Mouse (Mus musculus) adipocyte (in vitro differentiated cells): ENCODE measurements around the gene Wbp1l.

Source experiments
- DNase-seq: peaks from one replicate; pipeline ENCODE4 v3.0.0-alpha.2; 2016; ENCODE audit warnings: low spot score

Wbp1l gene

DNA sequence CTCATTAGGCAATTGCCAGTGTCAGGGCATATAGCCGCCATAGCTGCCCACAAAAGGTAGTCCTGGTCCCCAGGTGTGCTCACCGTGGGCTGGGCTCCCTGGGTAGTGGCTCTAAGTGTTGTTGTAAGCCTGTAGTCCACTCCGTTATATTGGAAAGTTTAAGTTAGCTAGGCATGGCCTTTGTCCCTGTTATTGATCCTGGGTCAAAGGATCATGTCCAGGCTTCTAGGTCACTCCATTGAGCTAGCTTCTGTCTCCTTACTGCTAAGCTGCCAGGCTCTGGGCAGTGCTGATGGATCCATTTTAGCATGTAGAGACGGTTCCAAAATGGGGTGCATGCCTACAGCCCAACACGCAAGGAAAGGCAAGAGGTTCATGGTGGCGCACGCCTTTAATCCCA lies 59.5 kb downstream of the Wbp1l start:
- no peak for DNase-seq

DNA sequence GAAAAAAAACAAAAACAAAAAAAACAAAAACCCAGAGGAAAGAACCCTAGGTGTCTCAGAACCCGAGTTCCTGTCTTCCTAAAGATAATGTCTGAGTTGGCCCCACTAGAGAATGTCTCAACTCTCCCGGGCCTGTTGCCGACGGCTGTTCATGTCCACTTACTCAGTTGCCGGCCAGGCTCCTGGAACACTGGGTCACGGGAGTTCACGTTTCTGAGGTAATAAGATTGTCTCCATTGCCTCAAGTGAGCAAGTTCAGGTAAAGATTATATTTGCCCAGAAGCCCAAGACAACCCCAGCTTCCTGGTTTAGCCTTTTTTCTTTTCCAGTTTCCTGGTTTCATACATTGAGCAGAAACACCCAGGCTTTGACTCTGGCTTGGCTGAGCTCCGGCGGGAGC lies 60.0 kb downstream of the Wbp1l start:
- DNase-seq = peak; percentile 44

DNA sequence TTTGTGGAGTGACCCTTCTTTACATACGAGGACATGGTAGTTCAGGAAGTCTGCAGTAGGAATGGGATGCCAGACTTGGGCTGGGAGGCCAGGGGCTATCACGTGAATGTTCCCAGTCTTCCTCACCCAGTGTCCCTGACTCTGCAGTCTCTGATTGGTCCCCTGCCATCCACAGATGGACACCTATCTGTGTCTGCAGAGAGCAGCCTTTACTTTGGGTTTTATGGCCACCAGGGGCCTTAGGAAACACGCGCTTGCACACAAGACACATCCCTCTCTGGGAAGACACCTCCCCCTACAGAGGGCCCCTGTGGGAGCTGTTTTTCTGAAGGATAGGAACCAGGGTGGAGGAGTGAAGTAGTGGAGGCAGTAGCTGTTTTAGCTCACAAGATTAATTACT lies 62.6 kb downstream of the Wbp1l start:
- DNase-seq = no peak

DNA sequence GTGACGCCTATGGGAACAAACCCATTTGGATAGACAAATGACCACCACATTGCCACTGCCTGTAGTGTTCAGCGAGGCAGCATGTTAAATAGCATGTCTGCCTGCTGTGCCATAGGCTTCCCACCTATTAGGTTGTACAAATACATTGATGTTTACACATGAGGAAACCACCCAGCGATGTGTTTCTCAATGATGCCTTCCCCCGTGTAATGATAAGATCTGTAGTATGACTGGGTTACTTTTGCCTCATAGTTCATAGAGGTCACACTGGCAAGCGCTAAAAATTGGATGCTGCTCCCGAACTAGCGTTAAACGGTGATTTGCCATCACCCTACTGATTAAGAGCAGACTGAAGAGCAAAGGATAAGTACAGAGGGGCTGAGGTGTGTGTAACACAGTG lies 63.3 kb downstream of the Wbp1l start:
- no peak for DNase-seq

DNA sequence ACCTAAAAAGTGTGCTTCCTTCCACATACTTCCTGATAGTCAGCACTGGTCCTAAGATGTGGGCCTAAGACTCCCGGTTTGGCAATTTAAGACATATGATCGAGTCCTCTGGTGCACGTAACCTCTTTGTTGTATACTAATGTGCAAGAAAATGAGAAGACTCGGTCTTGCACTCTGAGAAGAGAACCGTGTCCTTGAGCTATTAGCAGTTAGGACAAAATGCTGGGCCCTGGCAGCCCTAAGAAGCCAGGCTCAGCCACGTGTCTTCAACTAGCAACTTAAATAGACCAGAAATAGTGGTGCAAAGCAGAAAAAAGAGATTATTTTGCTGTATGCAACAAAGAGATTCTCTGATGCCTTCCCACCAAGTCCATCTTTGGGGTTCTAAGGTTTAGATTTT lies 63.9 kb downstream of the Wbp1l start:
- DNase-seq = no peak

DNA sequence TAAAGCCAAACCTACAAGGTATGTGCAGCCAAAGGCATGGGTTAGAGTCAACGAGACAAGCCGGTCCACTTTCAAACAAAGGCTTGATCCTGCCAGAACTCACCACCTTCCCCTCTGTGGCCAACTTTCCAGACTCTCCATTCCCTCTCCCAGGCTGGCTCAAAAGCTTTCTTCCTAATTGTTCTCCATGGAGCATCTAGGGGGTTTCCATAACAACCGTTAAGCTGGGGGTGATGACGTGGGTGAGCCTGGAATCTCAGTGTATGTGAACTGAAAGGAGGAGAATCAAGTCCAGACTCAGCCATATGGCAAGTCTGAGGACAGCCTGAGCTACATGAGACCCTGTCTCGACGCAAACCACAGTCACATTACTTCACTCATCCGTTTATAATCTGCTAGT lies 66.6 kb downstream of the Wbp1l start:
- DNase-seq = no peak

DNA sequence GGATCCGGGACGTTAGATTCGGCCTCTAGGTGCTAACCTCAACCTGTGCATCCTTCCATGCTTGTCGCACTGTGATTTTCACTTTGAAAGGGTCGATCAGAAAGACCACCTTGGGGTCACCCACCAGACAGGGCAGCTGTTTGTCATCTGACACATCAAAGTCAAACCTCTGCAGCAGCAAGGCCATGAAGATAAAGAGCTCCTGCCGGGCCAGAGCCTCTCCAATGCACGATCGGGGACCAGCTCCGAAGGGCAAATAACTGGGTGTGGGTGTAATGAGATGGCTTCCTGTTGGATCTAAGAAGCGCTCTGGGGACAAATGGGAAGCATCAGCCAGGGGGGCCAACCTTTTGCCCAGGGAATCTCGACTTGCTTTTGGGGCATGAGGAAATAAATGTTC lies 68.4 kb downstream of the Wbp1l start:
- DNase-seq = no peak

DNA sequence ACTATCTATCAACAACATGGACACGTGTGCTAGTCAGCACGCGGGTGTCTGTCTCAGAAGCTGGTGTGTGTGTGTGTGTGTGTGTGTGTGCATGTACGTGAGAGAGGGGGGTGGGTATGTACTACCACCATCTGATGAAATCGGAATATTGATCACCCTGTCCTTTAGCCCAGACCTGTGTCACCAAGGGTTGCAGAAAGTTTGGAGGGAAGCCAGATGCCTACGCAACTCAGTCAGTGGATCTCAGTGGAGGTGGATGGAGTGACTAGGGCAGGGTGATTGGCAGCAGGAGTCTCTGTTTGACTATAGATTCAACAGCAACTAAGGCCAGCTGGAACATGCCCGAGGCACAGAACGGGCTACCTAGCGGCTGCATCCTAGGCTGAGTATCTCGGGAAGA lies 69.4 kb downstream of the Wbp1l start:
- DNase-seq = no peak

DNA sequence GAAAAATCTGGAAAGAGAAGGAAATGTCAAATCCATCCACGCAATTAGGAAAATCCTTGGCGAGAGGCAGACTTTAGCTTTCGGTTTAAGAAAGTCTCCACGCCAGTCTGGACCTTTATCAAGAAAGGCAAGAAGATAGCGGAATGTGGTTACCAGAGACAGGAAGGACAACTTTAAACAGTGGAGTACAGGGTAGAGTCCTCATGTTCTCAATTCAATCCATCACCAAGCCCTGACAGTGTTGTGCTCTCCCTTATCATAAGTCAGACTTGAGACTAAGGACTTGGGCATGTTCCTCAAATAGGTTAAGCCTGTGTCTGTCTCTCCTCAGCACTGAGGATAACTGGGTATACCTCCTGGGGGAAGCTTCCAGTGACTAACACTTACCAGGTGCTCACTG lies 70.9 kb downstream of the Wbp1l start:
- DNase-seq = no peak

DNA sequence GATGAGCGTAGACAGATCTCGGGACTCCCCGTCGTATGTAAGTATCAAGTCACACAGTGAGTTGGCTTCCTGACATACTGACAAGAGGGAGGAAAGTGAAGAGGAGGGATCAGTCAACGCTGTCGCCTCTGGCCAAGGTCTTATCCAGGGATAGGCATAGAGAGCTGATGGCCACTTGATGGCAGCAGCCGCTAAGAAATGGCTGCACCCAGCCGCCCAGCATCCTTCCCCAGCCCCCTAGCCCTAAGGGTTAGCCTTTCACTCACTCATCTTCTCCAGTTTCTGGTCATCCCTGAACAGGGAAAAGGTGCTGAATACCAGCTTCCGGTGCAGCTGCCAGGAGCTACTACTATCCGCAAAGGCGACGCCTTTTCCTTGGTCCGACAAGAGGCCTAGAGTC lies 71.8 kb downstream of the Wbp1l start:
- peak; percentile 69 for DNase-seq

DNA sequence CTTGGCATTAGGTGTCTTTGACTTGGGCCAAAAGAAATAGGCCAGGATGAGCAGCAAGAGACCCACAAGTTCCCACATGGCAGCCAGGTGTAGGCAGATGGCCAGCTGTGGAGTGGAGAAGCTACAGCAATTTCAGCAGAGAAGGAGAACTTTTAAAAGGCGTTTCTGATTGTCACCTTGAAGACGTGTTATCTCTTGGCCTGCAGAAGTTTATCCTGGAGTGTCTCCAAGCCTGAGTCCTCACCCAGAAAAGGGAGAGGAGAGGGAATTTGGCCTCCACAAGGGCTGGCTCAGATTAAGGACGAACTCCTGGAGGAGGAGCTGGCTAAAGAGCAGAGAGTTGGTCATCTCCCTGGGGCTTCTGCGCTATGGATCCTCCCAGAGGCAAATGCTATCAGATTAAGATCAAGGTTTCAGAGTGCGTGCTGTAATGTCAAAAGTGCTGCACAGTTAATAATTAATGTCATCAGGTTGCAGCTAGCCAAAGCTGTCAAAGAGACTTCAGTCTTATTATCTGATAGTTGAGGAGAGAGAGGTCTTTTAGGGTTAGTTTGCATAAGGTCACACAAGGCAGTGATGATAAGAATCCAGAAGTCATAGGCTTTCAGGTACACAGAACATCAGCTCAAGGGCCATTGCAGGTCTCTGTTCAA lies 74.0 kb downstream of the Wbp1l start, which contains the start of gene Cyp17a1:
Gene Cyp17a1, minus strand, starts transcription at position 407 of the 653 bp plus-strand sequence.
- no peak for DNase-seq

DNA sequence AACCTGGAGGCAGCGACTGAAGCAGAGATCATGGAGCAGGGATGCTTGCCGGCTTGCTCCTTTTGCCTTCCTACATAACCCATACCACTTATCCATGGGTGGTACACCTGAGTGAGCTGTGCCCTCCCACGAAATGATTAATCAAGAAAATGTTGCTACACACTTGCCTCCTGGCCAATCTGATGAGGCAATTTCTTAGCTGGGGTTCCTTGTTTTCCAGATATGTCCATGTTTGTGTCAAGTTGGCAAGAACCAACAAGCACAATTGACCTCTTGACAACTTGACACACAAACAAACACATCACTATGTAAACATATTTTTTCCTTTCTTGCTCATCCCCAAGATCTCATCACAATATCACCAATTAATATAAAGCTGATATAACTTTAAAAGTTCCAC lies 76.8 kb downstream of the Wbp1l start:
- DNase-seq = peak; percentile 29

DNA sequence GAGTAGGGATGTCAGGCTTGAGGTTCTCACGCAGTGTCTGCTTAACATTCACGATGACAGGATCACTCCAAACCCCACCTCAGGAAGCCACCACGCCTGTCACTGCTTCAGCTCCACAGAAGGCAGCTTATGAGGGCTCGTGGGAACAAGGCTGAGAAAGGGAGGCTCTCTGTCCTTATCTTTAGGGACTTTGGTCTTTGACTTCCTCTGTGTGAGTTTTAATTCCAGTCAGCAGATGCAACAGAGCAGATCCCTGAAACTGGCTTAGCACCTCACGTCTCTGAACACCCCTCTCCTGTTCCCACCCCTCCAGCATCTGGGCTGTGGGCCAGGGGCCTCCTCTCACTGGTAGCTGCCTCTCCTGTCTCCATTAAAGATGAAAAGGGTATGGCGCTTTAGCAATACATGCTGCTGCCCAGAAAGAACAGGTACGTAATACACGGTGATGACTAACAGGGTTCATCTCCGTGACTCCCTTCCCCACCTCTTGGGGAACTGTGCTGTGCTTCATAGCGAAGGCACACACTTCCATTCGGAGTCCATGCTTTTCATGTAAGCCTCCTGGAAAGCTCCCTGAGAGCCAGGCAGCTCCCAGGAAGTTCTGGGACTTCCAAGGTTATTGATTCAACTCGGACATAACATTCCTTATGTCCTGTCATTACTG lies 81.0 kb downstream of the Wbp1l start:
- no peak for DNase-seq

DNA sequence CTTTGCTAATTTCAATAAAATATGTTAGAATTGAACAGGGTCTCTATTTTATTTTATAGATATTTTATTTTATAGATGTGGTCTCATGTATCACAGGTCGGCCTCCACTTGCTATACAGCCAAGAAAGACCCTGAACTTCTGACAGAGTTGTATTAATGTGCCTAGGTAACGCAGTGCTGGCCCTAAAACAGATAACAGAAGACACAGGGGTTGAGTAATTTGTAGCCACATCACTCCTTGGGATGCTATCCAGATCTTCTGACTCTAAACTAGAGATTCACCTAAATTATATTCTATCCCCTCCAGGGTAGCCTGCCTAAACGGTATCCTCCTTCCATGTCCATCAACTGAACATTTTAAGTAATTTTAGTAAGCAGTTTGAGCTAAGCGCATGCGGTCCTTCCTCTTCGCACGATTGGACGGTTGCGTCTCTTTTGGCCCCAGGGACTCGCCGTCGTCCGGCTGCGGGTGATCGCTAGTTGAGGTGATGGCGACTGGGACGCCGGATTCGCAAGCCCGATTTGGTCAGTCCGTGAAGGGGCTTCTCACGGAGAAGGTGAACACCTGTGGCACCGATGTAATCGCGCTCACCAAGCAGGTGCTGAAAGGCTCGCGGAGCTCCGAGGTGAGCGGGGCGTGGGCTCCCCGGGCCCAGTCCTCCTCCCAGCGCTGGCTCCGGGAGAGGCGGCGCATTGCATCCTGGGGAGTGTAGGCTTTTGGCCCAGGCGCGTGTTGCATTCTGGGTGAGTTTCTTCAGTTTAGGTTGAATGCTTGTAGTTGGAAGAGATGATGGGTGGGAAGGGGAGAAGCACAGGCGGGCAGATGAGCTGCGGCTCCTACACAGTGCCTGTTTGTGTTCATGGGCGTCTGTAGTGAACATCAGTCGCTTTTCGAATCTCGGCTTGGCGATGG lies 90.8 kb downstream of the Wbp1l start, which contains the start of gene Borcs7:
Gene Borcs7, plus strand, starts transcription at position 447 of the 913 bp plus-strand sequence.
- DNase-seq = peak; percentile 85

DNA sequence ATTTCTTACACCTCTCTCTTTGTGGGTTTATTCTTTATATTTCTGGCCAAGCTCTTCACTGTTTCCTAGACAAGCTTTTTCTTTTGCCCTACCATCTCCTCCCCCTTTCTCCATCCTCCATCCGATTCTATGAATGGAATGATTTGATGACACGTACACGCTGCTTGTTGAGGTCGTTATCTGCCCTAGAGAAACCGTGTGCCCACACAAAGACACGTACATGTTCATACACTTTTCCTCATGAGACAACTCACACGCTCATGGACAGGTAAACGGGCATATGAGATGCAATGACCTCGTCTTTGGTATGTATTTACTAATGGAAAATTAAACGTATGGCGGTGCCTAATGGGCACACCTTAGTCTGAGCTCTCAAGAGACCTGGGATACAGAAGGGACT lies 91.5 kb downstream of the Wbp1l start:
- no peak for DNase-seq

DNA sequence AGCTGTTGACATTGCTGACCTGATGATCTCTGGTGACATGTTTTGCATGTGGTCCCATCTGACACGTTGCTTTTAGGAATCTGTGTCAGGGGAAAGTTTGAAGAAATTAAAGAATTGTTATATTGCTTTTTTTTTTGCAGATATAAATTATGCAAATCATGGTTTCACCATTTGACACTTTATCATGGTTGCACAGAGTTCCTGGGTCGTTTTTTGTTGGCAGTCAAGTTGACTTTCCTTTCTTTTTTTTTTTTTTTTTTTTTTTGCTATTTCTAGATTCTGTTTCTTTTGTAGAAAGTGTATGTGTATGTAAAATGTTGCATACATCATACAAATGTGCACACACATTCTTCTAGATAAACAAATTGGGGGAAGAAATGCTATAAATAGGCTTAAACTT lies 92.2 kb downstream of the Wbp1l start:
- DNase-seq = no peak

DNA sequence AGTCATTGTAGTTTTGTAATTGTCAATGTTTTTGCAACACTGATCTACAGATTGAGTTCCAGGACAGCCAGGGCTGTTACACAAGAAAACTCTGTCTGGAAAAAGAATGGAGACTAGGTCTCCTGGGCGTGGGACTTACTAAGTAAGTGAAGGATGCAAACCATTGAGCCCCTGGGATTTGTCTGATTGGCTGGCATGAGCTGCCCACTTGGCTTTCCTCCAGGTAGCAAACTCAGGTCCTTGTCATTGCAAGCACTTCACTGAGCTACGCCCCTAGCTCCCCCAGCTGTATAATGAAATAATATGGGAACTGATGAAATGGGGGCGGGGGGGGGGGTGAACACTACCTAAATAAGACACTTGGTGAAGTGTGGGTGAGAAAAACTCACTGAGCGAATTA lies 94.3 kb downstream of the Wbp1l start:
- DNase-seq = peak; percentile 60

DNA sequence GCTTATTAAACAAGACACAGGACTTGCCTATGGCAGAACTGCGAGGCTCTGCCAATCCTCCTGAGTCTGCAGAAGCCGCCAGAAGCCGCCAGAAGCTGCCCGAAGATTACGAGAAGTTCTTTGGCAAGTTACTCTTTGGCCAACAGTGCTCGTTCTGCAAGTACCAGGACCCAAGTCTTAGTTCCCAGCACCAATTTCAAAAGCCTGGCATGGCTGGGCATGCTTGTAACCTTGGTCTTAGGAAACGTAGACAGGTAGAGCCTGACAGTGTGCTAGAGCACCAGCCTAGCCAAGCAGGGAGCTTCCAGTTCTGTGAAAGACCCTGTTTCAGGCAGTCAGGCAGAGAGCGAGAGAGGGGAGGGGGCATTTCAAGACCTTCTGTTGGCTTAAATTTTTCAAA lies 97.6 kb downstream of the Wbp1l start:
- DNase-seq = no peak

DNA sequence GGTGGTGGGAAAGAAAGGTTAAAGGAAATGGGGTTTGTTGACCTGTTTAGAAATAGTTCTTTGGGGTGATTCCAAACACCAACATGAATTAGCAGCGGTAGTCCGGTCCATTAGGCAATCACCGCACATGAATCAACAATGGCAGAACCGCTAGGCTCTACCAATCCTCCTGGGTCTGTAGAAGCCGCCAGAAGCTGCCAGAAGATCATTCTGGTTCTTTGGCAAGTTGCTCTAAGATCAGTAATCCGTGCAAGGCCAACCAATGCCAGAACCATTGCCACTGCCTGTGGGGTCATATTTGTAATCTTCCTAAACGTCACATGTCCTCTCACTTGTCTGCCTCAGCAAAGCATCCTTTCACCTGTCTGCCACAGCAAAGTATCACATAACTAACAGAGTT lies 98.1 kb downstream of the Wbp1l start:
- no peak for DNase-seq

DNA sequence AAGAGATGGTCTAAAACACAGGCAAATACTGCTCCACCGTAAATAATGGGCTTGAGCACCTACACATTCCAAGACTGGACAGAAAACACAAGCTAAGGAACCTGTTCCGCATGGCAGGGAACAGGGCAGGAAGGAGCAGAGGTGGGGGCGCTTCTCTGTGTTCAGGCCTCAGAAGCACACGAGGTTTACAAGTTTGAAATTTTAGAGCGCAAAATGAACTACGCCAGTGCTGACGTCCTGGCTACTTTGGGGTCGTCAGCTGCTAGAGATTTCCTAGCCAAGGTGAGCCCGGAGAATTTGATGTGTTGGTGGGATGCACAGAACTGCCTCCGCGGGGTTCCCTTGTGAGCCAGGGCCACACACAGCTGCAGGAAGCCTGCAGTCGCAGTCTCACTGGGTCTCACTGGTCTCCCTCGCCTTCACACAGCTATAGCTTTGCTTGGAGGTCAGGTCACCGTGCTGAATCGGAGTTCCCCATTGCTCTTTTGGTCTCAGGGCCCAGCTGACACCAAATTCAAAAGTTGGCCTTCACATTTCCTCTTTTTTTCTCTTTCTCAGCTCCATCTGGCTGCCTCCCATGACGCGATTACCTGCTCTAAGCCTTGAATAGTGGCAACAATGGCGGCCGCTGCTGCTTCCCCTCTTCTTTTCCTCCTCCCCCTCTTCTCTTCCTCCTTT lies 99.1 kb downstream of the Wbp1l start:
- no peak for DNase-seq

DNA sequence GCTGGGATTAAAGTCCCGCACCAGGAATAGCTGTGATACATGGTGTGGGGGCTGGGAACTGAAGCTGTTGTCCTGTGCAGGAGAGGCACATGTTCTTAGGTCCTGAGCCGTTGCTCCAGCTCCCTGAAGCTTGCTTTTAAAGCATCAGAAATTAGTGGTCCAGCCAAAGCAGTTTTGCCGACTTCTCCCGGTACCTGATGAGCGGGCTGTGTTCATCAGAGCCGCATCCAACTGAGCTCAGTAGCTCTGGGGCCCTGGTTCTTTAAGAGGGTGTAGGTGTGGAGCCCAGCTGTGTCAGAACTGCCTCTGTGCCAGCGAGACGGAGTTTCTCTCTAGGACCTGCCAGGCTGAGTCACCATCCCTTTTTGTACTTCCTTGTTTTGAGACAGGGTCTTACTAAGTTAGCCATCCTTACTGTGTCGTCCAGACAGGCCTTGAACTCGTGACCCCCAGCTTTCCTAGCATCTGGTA lies 100.2 kb downstream of the Wbp1l start:
- DNase-seq = no peak

DNA sequence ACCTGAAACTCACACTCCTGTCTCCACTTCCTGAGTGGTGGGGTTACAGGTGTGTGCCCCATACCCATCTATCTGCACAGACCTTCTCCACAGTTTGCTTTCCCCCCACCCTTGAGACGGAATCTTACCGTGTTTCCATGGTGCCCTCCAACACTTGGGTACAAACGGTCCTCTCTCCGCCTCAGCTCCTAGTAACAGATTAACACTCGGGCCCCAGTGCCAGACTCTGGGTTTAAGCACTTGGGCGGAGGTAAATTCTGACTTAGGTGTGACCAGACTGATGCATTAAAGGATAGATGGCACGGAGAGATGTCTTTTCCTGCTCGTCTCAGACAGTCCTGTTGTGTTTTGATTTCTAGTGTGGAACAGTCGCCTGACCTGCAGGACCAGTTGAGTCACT lies 102.3 kb downstream of the Wbp1l start:
- no peak for DNase-seq
